Mouse (Mus musculus): ENCODE measurements at regions not wholly inside any gene's neighbourhood (a gene's known extent, or its start where the extent isn't known, plus 50 kb on each side); places are given as distances from the start of the nearest gene placed in this dataset.

DNA sequence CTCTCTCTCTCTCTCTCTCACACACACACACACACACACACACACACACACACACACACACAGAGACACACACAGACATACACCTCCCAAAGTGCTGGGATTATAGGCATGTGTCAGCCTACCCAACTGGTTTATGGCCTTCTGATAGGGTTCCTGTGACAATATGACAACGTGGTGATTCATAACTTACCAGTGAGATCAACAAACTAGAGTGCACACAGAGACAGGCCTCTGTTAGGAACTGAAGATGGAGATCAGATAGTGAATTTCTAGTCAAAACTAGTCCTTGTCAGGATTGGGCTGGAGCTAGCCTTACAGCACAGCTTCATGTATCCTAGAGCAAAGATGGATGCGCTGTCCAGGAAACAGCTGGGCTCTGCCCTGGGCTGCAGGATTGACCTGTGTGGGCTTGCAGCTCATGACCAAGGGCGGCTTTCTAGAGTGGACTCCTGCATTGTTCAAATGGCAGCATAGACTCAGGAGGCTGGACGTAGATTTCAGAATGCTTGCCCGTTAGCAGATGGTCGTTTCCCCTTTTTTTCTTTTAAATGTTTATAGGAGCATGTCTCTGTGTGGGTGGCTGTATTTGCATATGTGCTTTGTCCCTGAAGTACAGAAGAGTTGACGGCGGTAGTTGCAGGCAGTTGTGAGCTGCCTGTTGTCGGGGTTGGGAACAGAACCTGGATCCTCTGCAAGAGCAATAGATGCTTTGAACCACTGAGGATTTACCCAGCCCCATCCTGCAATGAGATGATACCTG, 106.0 kb upstream of the Zfp217 start:
- Histone ChIP-seq H3K4me2 (ENCODE audit: low read length) (no peak overlapping the region), H3K9ac (ENCODE audit: low read depth, low read length) (no peak overlapping the region), H3K36me3 (ENCODE audit: insufficient read depth, low read length) (no peaks in the 10 kb centered on the region), H3K4me1 (replicated peaks; ENCODE audit: insufficient read depth, low read length) (no peaks in the 10 kb centered on the region; the same call in 1 of the 2 replicates), H3K27me3 (ENCODE audit: insufficient read depth, low read length) (no peaks in the 10 kb centered on the region), H3K4me3 (replicated peaks; ENCODE audit: low read depth, low read length) (no peak overlapping the region), H3K9me3 (replicated peaks; ENCODE audit: low read length) (no peaks in the 10 kb centered on the region), H3K27ac (no peak overlapping the region)
- TF ChIP-seq CTCF (IDR thresholded peaks at IDR 0.05; ENCODE audit: low read depth) = no peak
- 65% methylated on average over 9 of the region's 9 CpGs for WGBS
- DNase-seq (ENCODE audit: low spot score) (peak; percentile 24), ATAC-seq (replicated peaks; ENCODE audit: low FRiP score, low read depth) (no peak)

DNA sequence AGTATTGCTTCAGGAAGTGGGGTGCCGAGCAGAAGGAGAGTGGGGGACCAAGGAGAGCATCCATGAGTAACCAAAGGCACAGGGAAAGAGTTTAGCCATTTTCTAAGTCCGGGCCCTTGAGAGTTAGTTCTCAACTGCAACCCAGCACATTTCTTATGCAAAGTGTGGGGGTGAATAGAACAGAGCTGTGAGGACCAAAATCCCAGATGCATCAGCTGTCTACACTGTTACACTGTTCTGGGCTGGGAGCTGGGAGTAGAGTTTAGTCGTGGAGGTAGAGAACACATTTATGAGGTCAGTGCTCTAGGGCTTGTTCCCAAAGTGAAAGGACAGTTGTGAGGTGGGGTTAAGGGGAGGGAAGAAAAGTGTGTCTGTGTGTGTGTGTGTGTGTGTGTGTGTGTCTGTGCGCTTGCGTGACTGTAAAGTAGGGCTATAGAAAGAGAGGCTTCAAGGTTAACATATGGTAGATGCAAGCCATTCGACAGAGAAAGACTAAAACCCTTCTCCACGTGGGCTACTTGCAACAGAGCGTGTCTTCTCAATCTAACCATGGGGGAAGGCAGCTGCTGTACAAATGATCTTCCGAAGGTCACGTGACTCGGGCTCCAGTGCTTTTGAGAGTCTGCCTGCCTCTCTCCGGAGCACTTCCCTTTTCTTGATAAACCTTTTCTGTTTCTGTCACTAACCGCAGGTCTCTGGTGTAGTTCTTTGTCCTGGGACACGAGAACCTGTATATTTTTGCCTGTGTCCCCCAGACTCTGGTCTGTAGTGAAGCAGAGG, 104.5 kb upstream of the Zfp217 start:
- Histone ChIP-seq H3K9me3 (replicated peaks; ENCODE audit: low read length) (no peaks in the 10 kb centered on the region), H3K4me2 (ENCODE audit: low read length) (no peak overlapping the region), H3K4me3 (replicated peaks; ENCODE audit: low read depth, low read length) (no peak overlapping the region), H3K9ac (ENCODE audit: low read depth, low read length) (no peak overlapping the region), H3K27me3 (ENCODE audit: insufficient read depth, low read length) (no peaks in the 10 kb centered on the region), H3K4me1 (replicated peaks; ENCODE audit: insufficient read depth, low read length) (no peaks in the 10 kb centered on the region), H3K36me3 (ENCODE audit: insufficient read depth, low read length) (no peaks in the 10 kb centered on the region), H3K27ac (no peak overlapping the region)
- DNase-seq (ENCODE audit: low spot score) = peak; percentile 60
- ATAC-seq (replicated peaks; ENCODE audit: low FRiP score, low read depth) = no peak
- 57% methylated on average over 14 of the region's 14 CpGs for WGBS
- no peak for TF ChIP-seq CTCF (IDR thresholded peaks at IDR 0.05; ENCODE audit: low read depth)

DNA sequence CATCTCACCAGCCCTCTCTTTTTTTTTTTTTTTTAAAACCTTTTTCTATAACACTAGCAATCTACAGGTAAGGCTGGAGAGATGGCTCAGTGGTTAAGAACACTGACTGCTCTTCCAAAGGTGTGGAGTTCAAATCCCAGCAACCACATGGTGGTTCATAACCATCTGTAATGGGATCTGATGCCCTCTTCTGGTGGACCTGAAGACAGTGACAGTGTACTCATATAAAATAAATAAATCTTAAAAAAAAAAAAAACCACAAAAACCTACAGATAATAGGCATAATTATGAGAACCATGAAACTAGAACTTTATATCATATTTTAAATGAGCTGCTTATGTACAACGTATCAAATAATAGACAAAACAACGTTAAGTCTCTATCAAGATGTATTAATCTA, 102.8 kb upstream of the Zfp217 start:
- no peak for DNase-seq (ENCODE audit: low spot score)
- Histone ChIP-seq H3K9me3 (replicated peaks; ENCODE audit: low read length) (no peaks in the 10 kb centered on the region), H3K4me2 (ENCODE audit: low read length) (no peak overlapping the region), H3K36me3 (ENCODE audit: insufficient read depth, low read length) (no peaks in the 10 kb centered on the region), H3K4me1 (replicated peaks; ENCODE audit: insufficient read depth, low read length) (no peaks in the 10 kb centered on the region), H3K9ac (ENCODE audit: low read depth, low read length) (no peak overlapping the region), H3K27ac (no peak overlapping the region), H3K4me3 (replicated peaks; ENCODE audit: low read depth, low read length) (no peak overlapping the region), H3K27me3 (ENCODE audit: insufficient read depth, low read length) (no peaks in the 10 kb centered on the region)
- no peak for ATAC-seq (replicated peaks; ENCODE audit: low FRiP score, low read depth)
- 92% methylated on average over 2 of the region's 2 CpGs for WGBS
- TF ChIP-seq CTCF (IDR thresholded peaks at IDR 0.05; ENCODE audit: low read depth) = peak; percentile 37

DNA sequence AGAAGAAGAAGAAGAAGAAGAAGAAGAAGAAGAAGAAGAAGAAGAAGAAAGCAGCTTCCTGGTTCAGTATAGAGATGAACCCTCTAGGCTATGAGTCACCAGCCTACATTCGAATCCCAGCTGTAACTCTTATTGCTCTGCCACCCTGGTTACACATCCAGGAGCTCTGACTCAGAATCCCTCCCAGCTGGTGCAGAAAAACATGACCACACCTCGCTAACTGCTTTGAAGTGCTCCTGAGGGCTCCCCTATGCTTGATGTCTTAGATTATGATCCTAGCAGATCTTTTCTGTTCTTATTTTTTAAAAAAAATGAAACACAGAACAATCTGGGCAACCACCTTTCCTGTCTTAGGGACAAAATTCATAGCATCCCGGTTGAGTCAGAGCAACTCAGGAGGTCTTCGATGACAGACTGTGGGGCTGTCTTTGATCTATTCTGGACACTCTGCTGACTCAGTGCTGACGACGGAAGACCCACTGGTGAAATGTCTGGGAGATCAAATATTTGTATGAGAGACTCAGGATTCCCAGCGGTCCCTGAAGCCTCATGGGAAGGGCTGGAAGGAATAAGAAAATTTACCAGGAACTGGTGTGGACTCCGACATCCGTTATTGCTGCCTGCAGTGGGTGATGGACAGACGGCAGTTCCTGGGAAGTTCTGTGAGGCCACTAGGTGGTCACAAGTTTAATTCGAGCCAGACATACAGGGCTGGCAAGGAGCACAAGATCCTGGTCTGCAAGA, 100.0 kb upstream of the Zfp217 start:
- Histone ChIP-seq H3K9me3 (replicated peaks; ENCODE audit: low read length) (no peaks in the 10 kb centered on the region), H3K27ac (no peak overlapping the region), H3K27me3 (ENCODE audit: insufficient read depth, low read length) (no peaks in the 10 kb centered on the region), H3K9ac (ENCODE audit: low read depth, low read length) (no peak overlapping the region), H3K4me2 (ENCODE audit: low read length) (no peak overlapping the region), H3K36me3 (ENCODE audit: insufficient read depth, low read length) (no peaks in the 10 kb centered on the region), H3K4me3 (replicated peaks; ENCODE audit: low read depth, low read length) (no peak overlapping the region), H3K4me1 (replicated peaks; ENCODE audit: insufficient read depth, low read length) (no peaks in the 10 kb centered on the region)
- no peak for TF ChIP-seq CTCF (IDR thresholded peaks at IDR 0.05; ENCODE audit: low read depth)
- whole genome bisulfite sequencing = 52% methylated on average over 11 of the region's 11 CpGs
- DNase-seq (ENCODE audit: low spot score) (no peak), ATAC-seq (replicated peaks; ENCODE audit: low FRiP score, low read depth) (no peak; the same call in 1 of the 2 replicates)

DNA sequence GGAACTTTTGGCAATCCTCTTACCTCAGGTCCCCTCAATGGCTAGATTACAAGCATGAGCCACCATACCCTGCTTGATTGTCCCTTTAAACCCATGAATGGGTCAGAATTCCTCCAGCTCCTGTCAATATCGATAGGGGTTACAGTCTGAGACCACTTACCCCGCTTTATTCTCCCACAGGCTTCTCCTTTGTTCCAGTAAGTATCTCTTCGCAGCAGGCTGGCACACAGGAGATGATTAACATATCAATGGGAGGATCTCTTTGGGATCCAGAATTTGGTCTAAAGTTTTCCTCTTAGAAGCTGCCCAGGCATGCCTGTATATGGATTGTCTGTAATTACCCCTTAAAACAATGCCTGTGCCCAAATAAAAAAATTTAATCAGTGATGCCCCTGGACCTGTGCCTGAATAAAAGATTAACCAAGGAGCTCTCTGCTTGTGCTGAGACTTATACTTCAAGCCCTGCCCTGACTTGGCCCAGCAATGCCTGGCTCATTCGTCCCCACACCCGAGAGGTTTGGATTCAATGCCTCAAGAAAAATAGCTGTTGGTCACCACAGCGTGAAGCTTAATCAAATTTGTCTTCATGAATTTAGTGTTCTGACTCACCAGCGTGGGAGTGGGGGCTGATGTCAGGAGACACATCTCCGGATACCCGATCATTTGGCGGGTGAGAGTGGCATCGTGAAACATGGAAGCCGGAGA, 97.9 kb upstream of the Zfp217 start:
- Histone ChIP-seq H3K27me3 (ENCODE audit: insufficient read depth, low read length) (no peaks in the 10 kb centered on the region), H3K9ac (ENCODE audit: low read depth, low read length) (no peak overlapping the region), H3K36me3 (ENCODE audit: insufficient read depth, low read length) (no peaks in the 10 kb centered on the region), H3K4me1 (replicated peaks; ENCODE audit: insufficient read depth, low read length) (no peaks in the 10 kb centered on the region), H3K4me2 (ENCODE audit: low read length) (no peak overlapping the region; the same call in 1 of the 2 replicates), H3K9me3 (replicated peaks; ENCODE audit: low read length) (no peaks in the 10 kb centered on the region), H3K27ac (no peak overlapping the region), H3K4me3 (replicated peaks; ENCODE audit: low read depth, low read length) (no peak overlapping the region)
- WGBS = 23% methylated on average over 12 of the region's 12 CpGs
- DNase-seq (ENCODE audit: low spot score) (peak; percentile 55), ATAC-seq (replicated peaks; ENCODE audit: low FRiP score, low read depth) (no peak)
- no peak for TF ChIP-seq CTCF (IDR thresholded peaks at IDR 0.05; ENCODE audit: low read depth)

DNA sequence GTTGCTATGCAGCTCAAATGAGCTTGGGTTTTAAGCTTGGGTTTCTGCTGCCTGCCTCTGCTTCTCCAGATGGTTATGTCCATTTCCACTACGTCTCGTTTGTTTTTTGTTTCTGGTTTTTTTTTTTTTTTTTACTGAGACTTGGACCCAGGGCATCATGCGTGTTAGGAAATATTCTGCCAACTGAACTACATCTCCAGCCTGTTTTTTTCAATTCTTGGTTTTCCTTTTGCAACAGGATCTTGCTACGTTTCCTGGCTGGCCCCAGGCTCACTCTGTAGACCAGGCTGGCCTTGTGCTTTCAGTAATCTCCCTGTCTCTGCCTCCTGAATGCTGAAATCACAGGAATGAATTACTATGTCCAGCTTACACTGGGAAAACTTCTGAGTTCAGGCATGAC, 96.2 kb upstream of the Zfp217 start:
- Histone ChIP-seq H3K27me3 (ENCODE audit: insufficient read depth, low read length) (no peaks in the 10 kb centered on the region), H3K4me1 (replicated peaks; ENCODE audit: insufficient read depth, low read length) (no peaks in the 10 kb centered on the region), H3K4me2 (ENCODE audit: low read length) (no peak overlapping the region), H3K4me3 (replicated peaks; ENCODE audit: low read depth, low read length) (no peak overlapping the region), H3K27ac (no peak overlapping the region), H3K36me3 (ENCODE audit: insufficient read depth, low read length) (no peaks in the 10 kb centered on the region), H3K9me3 (replicated peaks; ENCODE audit: low read length) (no peaks in the 10 kb centered on the region), H3K9ac (ENCODE audit: low read depth, low read length) (no peak overlapping the region)
- no peak for TF ChIP-seq CTCF (IDR thresholded peaks at IDR 0.05; ENCODE audit: low read depth)
- WGBS = 62% methylated on average over 4 of the region's 4 CpGs
- DNase-seq (ENCODE audit: low spot score) (no peak), ATAC-seq (replicated peaks; ENCODE audit: low FRiP score, low read depth) (no peak)

All from kidney, postnatal 0 days (tissue).